Mouse (Mus musculus): Measurements from ENCODE around the gene Krt31. TPM values are rescaled to one million over a fixed set of nuclear protein-coding genes. Genes with fewer than 3 reads are reported as not detected.

The Krt31 gene
- polyA plus RNA-seq (2017; shearing (Covaris generic)): not detected

DNA sequence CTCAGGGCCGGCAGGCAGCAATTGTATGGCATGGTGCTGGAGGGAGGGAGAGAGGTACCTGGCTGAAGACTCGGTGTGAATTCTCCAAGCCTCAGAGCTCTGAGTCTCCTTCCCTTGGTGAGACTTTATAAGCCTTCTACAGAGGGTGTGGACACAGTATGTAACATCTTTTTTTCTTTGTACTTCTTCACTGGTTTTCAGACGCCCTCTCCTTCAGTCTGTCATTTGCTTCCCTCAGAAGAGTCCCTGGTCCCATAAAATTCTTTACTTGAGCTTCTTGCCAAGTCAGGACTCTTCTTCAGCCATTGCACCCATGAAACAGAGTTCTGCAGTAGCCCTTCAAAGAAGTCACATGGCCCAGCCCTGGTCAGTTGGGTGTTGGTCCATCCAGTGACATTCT lies at the start of gene Krt31:
Krt31 (minus strand) TSS at position 101 of the 400 bp plus-strand sequence.
- ATAC-seq: no peak

DNA sequence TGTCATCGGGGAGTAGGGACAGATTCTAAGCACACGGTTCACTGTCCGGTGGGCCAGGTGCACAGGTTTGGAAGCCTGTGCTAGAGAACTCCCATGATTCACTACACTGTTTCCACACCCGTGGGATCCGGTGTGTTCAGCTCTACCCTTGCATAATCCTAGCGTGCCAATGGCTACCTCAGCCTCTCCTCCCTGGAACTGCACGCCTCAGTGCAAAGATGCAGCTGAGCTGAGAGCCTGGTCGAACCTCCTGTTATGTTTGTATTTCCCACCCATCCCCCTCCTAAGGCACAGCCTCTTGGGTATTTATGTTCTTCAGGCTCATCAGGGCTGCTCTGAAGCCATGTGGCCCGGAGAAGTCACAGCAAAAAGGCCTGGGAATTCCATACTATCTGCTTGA lies 47.5 kb upstream of the Krt31 start:
- ATAC-seq: no peak

DNA sequence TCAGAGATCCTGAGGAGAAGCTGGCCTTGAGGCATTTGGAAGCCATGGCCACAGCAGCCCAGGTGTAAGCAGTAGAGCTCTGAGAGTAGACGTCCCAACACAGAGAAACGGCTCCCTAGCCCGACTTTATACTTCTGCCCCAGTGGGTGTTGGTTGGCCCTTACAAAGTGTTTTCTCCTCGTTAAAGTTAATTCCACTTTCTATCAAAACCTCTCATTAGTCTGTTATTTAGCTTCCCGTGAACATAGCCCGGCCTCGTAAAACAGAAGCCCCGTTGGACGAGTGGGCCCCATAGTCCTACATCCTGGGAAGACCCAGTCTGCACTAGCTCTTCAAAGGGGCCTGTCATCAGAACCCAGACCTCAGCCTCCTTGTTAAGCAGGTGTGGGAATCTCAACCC lies 45.8 kb upstream of the Krt31 start, which contains the start of gene Krt35:
Krt35 (minus strand) TSS at position 101 of the 400 bp plus-strand sequence.
- ATAC-seq: no peak

DNA sequence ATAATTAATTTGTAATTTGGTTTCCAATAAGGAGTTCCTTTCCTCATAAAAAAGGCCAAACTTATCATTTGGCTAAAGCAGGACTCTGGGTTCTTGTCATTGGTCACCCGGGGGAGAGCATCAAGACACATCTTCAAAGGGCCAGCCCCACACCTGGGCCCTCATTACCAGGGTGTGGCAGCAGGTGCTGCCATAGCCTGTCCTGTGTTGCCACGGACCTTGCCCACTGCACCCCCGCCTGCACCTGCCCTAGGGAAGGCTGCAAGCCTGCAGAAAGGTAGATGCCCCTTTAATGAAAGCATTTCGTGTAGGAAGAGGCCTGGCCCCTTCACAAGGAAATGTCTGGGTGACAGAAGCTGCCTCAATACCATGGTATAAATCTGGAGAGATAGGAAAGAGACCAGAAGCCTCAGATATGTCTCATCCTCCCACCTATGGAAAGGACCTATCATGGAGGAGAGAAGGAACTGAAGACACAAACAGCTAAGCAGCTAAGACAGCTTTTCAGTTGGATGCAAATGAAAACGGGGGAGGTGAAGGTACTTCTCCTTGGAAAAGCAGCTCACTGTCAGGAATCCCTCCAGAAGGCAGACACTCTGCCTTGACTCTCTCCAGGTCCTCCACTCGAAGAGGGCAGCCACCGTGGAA lies 38.2 kb upstream of the Krt31 start:
- ATAC-seq: no peak

DNA sequence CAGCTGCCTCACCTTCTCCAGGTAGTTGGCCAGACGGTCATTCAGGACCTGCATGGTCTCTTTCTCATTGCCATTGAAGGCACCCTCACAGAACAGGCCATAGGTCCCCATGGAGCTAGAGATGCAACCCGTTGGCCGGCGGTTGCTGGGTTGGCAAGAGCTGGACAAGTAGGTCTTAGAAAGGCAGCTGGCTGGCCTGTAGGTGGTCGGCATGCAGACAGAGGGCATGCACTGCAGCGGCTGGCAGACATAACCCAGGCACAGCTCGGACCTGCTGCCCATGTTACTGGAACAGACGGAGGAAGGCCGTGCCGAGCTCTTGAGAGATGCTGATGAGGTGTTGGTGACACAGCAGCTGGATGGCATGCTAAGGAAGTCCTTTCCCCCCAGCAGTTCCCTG lies 37.5 kb upstream of the Krt31 start, which contains the start of gene Krt32:
Krt32 (minus strand) TSS at position 366 of the 400 bp plus-strand sequence.
- no peak for ATAC-seq

DNA sequence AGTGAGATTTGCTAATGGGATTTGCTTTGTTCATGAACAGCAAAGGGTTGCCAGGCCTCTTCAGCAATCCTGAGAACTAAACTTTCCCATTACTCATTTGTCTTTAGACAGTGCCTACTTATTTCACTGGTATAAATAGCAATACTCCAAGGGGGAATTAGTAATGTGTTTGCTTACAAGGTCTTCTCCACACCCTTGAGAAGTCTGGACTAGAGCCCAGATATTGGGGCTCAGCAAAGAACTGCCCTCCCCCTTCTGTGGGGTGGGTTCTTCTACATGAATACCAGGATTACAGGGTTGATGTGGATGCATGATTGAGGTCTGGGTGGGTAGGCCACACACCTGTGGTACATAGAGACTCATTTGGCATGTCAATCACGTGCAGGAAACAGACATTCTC lies 23.5 kb upstream of the Krt31 start:
- ATAC-seq: no peak

DNA sequence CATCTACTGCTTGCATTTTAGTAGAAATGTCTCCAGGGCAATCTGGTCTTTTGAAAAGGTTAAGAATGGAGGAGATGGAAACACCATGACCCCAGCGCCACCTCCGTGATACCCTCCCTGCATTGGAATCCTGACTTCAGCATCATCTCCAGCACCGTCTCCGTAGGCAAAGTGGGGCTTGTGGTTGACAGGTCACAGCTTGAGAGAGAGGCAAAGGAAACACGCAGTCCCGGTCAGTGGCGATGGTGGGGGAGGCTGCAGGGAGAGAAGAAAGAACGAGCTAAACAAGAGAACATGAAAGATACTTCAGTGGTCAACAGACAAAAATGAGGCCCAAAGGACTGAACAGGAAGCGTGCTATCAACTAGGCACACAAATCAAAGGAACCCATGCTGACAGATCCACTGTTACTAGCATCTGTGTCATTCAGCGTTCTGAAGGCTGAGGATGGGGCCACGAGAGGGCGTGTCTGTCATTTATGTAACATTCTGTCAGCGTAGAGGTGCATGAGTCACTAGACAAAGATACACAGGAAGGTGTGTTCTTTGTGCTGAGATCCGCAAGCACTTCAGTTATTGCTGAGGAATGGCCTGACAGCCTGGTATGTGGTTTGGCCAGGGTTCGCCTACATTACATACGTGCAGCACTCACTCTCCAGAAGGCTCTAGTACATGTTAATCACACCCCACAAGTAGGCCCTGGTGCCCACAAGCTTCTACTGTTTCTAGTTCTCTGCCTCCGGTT lies 17.1 kb upstream of the Krt31 start:
- no peak for ATAC-seq

DNA sequence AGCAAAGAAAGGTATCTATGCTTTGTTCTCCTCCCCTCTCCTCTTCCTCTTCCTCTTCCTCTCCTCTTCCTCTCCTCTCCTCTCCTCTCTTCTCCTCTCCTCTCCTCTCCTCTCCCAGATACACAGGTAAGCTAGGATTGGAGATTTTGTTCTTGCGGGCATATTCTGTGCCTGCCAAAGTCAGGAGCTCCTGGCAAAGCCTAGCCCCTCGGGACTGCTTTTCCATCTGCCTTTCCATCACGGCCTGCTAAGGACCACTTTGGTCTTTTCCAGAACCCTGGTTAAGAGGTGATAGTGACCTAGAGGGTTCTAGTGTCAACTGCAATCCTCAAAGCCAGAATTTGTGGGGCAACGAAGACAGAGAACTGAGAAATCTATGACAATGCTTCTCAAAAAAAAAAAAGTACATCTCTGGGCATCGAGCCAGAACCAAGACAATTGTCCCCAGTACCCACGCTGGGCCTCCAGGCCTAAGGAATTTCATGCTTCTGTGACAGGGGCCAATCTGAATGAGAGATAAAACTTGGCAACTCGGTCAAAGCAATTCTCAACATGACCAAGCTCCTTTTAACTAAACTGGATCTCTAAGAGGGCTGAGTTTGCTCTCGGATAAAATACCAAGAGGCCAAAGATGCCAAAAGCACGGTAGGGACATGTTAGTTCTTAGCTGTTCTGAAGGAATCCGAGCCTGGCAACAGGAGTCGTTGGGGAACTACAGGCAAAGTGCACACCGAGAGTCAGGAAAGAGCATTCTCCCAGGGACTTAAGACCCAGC lies 16.1 kb upstream of the Krt31 start:
- ATAC-seq: no peak

DNA sequence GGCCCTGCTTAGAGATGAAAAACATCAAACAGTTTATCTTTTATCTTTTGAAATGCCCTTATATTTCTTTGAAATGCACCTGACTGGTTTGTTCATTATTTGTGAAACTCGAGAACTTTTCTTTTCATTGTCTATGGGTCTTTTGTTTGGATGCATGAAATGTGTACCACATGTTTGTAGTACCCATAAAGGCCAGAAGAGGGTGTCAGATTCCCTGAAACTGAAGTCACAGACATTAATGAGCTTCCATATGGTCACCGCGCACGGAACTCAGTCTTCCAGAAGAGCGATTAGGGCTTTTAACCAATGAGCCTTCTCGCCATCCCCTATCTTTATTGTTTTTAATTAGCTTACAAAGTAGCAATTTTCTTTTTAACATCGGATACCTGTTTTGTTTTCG lies 8.5 kb upstream of the Krt31 start:
- no peak for ATAC-seq

DNA sequence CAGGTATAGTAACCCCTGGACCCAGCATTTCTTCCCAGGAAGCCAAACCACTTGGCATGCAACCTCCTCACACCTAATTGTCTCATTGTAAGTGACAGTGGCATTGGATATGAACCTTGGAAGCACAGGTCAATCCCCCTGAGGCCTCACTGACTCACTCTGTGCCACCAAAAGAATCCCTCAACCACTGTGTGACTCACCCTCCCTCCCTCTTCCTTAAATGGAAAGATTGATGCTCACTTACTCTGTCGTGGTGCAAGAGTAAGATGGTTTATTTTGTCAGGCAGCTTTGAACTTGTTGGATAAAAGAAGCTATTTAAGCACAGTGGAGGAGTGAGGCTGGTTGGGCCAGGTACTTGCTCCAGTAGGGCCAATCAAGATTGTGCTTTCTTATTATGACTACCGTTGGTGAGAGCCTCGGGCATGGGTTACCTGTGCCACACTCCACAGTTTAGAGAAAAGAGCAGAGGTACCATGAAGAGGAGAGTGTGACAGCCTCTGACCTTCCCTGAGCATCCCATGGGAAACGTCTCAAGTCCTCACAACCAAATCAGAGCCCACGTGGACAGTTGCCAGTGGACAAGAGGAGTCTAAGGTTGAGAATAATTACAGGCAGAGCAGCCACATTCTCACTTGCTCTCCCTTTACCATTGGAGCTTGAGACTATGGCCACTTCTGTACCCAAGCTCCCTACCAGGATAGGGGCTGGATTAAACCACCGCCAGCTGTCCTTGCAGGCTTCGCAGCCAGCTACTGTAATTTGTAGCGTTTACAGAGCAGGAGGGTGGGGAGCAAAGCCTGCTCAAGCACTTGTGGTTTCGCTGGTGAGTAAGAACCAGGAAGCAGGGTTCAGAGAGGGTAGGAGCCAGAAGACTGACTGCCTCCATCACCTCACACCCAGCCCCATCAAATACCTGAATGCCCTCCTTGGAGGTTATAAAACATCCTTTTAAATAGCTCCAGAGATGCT lies 5.6 kb upstream of the Krt31 start:
- no peak for ATAC-seq

DNA sequence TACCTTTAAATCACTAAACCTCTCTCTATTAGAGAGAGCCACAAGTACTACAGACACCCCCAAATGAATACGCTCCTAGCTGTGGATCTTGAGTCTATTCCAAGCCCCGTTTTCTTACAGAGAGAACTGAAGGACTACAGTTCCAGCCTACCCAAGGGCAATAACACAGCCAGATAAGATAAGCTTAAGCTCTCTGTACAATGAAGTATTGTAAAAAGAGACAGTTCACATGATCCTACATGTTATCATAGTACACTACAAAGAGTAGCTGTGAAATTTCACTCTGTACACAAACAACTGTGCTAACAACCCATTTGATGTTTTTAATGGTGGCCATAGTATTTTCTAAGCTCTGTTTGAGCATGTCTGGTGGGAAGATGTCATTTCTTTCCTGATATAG lies 3.2 kb downstream of the Krt31 start:
- no peak for ATAC-seq

DNA sequence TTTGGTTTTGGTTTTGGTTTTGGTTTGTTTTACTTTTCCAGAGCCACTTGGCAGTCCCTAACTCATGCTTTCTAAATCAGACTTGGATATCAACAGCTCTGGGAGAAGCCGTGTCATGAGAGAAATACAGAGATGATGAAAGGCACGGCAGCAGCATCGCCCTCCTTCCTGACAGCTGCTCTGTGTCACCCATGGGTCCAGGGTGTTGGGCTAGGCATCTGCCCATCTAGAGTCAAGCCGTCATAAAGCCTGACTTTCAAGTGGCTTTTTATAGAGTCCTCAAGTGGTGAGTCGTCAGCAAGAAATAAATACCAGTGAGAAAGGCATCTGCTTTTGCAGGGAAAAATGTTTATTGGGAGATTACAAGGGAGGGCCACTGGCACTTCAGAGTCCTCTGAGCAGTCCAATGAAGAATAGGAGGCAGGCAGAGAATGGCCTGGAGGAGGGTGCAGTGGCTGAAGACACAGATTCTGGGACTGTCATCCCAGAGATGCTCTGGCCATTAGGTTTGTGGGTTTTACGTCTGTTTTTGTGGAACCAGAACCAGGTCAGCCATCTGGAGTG lies 4.0 kb downstream of the Krt31 start:
- no peak for ATAC-seq

DNA sequence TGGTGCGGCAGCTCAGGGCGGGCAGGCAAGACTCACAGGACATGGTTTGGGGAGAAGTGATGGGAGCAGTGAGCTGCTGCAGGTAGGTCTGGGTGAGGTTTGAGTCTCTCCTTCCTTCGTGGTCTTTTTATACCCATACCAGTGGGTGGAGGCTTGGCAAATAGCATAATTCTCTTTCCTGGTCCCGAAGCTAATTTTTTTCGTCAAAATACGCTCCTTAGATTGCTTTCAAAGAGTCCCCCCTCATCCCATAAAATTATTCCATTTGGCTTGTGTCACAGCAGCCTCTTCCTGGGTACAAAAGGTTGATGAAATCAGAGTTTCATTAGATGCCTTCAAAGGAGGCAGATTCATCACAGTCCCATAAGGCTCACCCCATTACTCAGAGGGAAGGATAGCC lies 8.9 kb downstream of the Krt31 start, which contains the start of gene Krt34:
Krt34 (minus strand) TSS at position 101 of the 400 bp plus-strand sequence.
- no peak for ATAC-seq

DNA sequence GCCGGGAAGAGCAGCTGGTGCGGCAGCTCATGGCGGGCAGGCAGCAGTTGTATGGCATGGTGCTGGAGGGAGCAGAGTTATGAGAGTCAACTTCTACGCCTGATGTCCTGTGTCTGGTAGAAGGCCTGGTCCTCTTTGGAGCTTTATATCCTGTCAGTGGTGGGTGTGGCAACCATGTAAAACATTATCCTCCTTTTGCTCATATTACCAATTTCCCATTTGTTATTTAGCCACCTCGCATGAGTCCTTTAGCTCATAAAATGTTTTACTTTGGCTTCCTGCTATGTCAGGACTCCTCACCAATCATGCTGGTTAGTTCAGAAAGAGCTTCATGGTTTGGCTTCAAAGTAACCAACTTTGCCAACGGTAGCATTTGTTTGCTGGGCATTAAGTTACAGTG lies 20.6 kb downstream of the Krt31 start, which contains the start of gene Krt33b:
Krt33b (minus strand) TSS at position 101 of the 400 bp plus-strand sequence.
- no peak for ATAC-seq

DNA sequence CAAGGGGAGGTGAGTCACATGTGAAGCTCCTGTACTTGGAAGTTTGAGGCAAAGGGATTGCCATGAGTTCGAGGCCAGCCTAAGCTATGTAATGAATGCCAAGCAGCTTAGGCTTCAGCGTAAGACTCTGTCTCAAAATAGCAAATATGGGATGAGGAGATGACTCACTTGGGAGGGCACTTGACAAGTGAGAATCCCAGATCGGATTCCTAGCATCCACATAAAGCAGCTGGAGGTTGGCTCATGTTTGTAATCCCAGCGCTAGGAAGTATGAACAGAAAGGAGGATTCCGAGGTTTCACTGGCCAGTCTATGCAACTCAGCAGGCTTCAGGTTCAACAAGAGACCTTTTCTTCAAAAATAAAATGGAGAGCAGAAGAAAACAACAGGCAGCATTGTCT lies 28.9 kb downstream of the Krt31 start:
- no peak for ATAC-seq

DNA sequence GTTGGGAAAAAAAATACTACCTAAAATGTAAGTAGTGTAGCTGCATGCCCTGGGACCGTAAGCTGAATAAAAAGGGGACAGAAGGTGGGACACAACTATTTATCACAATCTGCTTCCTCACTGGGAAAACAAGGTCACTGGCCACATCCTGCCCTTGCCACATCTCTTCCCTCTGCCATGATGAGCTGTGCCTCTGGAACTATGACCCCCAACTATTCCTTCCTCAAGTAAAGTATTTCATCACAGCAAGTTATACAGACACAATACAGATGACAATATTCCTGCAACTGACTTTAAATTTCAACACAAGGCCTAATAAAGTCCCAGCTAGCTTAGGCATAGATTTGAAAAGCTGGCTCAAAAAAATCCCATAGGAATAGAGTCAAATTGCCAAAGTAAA lies 30.9 kb downstream of the Krt31 start:
- ATAC-seq: no peak

DNA sequence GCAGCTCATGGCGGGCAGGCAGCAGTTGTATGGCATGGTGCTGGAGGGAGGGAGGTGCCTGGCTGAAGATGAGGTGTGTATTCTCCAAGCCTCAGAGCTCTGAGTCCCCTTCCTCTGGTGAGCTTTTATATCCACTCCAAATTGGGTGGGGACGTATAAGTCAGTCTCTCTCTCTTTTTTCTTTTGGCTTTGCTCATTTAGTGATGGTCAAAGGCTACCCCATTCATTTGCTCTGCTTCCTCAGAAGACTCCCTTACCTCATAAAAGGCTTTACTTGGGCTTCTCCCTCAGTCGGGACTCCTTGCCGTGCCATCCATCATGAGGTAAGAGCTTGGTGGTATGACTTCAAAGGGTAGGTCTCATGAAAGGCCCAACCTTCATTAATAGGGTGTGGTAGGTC lies 34.2 kb downstream of the Krt31 start, which contains the start of gene Krt33a:
Krt33a (minus strand) TSS at position 101 of the 400 bp plus-strand sequence.
- no peak for ATAC-seq

DNA sequence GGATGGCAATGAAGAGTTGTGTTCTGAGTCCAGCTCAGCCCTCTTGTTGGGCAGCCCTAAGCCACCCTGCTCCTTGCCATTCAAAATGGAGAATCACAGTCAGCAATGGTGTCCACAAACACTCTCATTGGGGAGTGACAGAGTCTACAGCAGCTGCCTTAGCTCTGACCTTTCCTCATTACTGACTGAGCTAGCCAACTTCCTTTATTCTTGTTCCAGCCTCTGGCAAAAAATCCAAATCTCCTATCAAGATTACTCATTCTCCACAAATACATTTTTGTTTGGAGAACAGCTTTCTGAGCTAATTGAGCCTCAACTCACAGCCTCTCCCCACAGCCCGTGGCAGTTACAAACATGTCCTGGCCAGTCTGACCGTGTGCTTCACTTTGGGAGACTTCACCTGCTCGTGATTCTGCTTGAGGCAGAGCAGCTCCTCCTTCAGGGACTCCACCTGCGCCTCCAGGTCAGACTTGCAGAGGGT lies 36.6 kb downstream of the Krt31 start:
- ATAC-seq: no peak

DNA sequence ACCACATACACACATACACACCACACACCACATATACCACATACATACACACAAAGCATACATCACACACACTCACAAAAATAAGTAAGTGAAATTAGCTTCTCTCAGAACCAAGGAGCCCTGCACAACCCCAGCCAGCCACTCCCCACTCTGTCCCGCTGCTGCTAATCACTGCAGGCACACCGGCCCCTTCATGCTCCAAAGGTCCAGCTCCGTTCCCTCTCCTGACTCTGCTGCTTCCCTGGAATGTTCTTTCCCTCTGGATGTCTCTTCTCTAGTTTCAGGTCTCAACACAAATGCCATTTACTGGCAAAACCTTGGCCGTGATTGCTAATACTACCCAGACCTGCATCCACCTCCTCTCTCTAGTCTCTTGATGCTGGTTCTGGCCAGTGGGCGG lies 39.7 kb downstream of the Krt31 start:
- no peak for ATAC-seq

DNA sequence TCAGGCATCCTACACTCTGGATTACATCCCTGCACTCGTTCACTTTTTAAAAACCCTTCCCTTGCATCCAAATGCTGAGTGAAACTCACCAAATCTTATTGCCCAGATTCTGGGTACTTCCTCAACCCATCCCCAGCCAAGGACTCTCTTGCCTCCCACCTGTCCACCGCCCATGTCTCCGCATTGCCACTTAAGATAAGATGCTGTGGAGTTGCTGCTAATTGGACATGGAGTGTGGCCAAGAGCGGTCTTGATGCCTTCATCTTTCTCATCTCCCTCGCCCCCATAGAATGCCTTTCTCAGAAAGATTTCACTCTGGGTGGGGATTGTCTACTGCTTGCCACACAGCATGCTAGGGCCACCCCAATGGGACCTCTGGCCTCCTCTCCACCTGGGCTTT lies 42.0 kb downstream of the Krt31 start:
- ATAC-seq: no peak

DNA sequence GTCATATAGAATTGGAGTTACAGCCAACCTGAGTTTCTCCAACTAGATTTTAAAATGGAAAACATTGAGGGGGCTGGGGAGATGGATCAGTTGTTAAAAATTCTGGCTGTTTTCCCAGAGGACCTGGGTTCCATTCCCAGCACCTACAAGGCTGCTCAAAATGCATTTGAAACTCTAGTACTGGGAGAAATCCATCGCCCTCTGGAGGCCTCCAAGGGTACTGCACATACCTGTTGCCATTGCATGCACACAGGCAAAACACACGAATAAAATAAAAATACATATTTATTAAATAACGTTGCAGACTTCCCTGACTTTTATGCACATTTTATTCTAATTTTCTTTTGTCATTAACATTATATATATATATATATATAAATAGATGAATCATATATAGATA lies 43.7 kb downstream of the Krt31 start:
- ATAC-seq: no peak

Measured in activated CD4-positive, CD25-positive, alpha-beta regulatory T cell, adult 4 months (primary cell).